Mouse (Mus musculus): ENCODE measurements around the gene Lrrc59.
A peak's percentile ranks its signal among the peaks of the same experiment; 100 is the strongest.

The Lrrc59 gene

DNA sequence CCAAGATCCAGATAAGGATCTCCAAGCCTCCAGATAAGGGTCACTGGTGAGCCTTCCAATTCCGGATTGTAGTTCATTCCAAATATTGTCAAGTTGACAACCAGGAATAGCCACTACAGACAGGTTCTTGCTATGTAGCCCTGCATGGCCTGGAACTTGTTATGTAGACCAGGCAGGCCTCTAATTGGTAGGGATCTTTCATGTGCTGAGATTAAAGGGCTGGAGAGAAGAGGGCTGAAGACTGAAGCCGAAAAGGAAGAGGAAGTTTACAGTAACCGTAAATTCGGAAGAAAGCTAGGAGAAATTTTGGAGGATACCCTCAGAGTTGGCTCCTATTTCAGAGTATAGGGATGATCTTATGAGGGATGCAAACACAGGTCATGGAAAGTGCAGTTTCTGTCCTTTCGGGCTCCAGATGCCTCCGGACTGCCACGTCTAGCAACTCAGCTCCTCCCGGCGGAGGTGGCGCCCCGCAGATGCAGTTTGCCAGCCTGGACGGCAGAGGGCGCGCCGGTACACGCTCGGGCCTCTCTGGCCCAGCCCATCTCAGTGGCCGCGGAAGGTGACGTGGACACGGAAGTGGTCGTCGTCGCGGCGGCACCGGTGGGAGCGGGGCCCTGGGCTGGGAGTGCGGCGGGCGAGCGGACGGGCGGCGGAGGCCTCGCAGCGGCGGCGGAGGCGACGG, at the start of gene Lrrc59:
Gene Lrrc59 (plus strand): TSS at position 569 of the 685 bp plus-strand sequence.
- peak; percentile 96 for DNase-seq (ENCODE audit: low spot score)

DNA sequence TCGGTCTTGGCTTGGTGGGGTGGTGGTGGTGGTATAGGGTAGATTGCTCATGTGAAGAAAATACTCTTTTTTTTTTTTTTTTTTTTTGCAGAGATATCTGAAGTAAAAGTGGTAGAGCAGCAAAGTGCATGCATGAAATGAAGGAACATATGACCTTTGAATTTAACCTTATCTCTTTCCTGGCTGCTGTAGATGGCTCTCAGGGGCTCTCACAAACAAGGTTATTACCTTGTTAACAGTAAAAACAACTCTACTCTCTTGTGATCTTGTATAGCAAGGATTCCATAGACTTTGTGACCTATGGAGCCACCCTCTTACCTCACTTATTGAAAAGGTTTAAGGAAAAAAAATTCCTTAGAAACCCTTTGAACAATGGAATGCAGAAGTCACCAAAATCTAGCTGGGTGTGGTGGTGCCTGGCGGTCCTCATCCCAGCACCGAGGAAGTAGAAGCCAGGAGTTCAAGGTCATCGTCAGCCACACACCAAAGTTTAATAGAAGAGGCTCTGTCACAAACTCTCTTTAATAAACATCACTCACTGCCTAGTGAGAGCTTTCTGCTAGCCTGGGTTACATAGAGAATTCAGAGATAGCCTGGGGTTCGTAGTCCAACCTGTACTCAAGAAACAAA, 49.3 kb upstream of the Lrrc59 start:
- DNase-seq (ENCODE audit: low spot score): no peak

DNA sequence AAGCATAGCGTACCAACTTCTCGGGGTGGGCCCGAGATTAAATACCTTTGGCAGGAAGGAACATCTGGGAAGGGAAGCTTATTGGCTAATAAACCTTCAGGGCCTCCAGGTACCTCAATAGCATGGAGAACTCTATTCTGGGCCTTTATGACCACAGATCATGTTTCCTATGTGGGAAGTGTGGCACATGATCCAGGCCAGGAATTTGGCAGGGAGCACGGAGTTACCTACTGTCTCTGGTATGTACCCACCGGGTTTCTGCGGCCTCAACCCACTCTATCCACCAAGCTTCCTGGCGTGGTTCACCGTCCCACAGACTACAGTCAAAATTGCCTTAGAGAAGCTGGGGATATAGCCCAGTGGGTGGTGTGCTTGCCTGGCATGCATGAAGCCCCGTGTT, 44.5 kb upstream of the Lrrc59 start:
- DNase-seq (ENCODE audit: low spot score): no peak

GRCm38 (mm10) chr11:94587511-94587910, 42.1 kb upstream of the Lrrc59 start:
- no peak for DNase-seq (ENCODE audit: low spot score)

DNA sequence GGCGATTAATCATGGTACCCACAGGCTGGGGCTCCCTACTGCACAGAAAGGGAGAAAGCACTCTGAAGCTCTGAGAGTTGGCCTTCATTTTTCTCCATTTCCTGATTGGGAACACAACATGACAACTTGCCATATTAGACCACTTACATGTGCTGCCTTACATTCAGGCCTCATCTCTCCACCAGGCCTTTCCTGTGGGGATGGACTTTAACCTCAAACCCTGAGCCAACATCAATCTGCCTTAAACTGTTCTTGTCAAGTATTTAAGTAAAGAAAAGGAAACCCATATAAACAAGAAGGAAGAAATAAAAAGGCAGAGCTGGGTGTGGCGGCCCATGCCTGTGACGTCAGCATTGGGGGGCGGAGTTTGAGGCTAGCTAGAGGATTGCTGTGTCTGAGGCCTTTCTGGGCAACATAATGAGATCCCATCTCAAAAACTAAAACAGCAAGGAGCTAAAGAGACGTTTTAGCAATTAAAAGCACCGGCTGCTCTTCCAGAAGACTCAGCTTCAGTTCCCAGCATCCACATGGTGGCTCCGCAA, 33.2 kb upstream of the Lrrc59 start:
- peak; percentile 65 for DNase-seq (ENCODE audit: low spot score)

DNA sequence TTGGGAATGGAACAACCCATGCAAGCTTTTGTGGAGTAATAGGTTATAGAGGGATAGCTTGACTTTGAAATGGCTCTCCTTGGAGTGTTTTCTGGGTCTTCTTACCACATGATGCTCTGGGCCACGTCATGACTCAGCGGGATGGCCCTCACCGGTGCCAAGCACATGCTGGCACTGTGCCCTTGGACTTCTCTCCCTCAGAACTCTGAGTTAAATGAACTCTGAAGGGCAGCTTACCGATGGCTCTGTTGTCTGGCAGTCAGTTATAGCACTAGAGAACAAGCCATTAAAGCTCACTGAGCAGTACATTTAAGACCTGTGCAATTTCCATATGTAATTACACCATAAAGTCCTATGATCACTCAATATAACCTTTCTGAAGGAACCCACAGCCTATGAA, 32.2 kb upstream of the Lrrc59 start:
- DNase-seq (ENCODE audit: low spot score): peak; percentile 60

GRCm38 (mm10) chr11:94598437-94599120, 31.0 kb upstream of the Lrrc59 start:
- peak; percentile 49 for DNase-seq (ENCODE audit: low spot score)

DNA sequence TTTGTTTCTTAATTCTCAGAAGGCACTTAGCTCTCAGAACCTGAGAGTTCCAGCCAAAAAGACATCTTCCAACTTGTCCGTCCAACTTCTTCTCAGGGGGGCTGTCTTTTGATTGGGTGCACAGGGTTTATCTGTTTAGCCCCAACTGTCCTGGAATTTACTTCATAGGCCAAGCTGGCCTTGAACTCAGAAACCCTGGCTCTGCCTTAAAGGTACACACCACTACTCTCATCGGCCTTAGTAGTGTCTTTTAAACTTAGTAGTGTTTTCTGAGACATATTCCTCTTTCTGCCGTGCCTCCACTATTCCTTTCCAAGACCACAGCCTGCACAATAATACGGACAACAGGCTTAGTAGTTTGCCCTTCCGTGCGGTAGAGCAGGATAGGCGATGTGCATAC, 29.1 kb upstream of the Lrrc59 start:
- DNase-seq (ENCODE audit: low spot score): no peak

DNA sequence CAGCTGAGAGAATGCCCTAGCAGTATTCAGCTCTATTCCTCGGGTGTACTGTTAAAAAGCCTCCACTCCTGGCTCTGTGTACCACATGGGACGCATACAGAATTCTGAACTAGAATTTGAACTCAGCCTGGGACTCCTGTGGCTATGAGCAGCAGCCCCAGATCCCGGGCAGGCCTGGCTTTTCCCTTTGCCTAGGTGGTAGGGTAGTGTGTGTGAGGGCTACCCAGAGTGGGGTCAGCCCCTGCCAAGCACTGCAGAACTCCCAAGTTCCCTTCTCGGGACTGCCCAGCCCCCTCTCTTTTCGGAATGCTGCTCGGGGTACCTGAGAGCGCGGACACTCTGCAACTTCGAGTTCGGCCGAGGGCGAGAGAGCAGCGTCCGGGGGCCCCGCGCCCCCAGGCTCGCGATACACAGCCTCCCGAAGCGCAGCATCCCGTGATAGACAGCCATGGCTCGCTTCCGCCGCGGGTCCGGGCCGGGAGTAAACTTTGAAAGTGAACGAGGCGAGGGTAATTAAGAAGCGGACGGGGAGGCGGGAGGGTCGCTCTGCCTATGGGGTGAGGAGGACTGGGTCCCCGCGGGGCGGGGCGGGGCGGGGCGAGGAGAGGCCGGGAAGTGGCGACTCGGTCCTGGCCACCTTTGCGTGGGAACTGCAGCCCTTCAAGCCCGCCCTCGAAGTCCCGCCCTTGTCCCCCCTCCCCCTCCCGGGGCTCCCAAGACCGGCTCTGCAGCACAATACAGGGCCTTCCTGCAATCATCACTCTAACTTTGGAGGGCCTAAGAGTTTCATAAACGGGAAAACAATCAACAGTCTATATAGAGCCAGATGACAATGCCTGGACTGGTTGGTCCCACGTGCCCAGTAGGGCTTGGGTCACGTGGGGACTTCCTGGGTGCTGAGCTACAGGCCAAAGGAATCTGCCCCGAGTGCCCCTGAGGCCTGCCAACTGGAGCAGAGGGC, 28.0 kb upstream of the Lrrc59 start, which contains the start of gene Acsf2:
Gene Acsf2 (minus strand): TSS at position 551 of the 961 bp plus-strand sequence.
- peak; percentile 91 for DNase-seq (ENCODE audit: low spot score)

DNA sequence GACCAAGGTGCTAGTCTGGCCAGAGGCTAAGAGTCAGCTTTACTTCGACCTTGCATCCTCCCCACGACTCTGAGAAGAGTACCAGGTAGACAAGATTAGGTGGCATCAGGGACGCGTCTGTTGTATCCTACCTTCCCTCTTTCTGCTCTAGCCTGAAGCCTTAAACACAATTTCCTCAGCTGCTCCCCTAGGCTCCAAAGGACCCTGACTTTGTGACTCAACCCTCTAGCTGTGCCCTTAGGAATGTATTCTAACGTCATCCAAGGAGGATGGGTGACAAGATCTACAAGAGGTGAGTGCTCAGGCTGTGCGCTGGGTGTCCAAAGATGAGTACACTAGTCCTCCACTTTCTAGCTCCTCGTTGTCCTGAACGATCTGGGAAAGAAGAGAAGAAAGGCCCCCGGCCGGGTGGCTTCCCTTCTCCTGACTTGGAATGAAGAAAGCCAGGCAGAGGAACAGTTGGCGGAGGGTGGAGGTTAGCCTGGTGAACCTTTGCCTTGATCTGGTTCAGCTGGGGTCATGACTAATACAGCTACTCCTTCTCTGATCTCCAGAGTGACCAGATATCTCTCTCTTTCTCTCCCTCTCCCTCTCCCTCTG, 27.1 kb upstream of the Lrrc59 start:
- no peak for DNase-seq (ENCODE audit: low spot score)

GRCm38 (mm10) chr11:94610744-94611740, 18.5 kb upstream of the Lrrc59 start:
- no peak for DNase-seq (ENCODE audit: low spot score)

GRCm38 (mm10) chr11:94614603-94615002, 15.0 kb upstream of the Lrrc59 start:
- no peak for DNase-seq (ENCODE audit: low spot score)

- no peak for DNase-seq (ENCODE audit: low spot score)
These were observed 14.1 kb upstream of the Lrrc59 start for GRCm38 (mm10) chr11:94615494-94615893.

DNA sequence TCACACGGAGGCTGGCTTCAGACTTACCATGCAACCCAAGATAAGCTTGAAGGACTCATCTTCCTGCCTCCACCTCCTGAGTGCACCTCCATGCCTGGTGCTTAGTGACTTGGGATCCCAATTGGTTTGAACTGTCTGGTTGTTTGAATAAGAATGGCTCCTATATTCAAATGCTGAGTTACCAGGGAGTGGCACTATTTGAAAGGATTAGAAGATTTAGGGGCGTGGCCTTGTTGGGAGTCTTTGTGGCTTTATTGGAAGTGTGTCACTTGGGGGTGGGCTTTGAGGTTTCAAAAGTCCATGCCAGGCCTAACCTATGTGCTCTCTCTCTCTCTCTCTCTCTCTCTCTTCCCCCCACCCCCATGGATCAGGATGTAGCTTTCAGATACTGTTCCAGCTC, 11.9 kb upstream of the Lrrc59 start:
- DNase-seq (ENCODE audit: low spot score): no peak

- DNase-seq (ENCODE audit: low spot score): no peak
These were observed 8.7 kb upstream of the Lrrc59 start for GRCm38 (mm10) chr11:94620766-94621457.

DNA sequence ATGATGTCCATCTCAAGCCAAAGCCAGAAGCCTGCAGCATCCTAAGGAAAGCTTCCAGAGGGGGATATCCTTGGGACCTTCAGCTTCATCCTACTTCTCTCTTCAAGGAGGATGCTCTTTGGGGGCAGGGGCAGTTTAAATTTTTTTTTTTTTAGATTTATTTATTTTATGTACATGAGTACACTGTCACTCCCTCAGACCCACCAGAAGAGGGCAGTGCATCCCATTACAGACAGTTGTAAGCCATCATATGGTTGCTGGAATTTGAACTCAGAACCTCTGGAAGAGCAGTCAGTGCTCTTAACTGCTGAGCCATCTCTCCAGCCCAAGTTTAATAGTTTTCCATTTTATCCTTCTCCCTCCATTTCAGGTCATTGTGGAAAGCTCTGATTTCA, 8.1 kb upstream of the Lrrc59 start:
- DNase-seq (ENCODE audit: low spot score): no peak

DNA sequence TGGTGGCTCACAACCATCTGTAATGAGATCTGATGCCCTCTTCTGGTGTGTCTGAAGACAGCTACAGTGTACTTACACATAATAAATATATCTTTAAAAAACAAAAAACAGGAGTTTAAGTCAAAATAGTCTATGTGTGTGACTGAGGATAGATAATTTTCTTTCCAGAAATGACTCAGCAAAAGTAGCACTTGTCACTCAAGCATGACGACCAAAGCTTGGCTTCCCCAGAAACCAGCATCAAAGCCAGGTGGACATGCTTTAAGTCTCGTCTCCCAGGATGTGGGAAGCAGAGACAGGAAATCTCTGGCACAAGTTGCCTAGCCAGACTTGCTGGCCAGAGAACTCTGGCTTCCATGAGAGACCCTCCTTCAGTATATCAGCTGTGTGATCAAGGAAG, 7.4 kb upstream of the Lrrc59 start:
- DNase-seq (ENCODE audit: low spot score): no peak

DNA sequence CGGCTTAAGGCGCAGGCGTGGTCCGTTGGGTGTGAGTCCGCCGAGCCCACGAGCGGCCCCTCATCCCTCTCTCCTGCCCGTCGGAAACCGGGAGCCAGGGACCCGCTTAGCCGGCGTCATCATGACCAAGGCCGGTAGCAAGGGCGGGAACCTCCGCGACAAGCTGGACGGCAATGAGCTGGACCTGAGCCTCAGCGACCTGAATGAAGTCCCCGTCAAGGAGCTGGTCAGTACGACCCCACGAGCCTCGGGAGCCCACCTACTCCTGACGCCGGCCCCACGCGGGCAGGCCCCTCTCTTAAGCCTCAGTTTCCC, 274 bp downstream of the Lrrc59 start:
- no peak for DNase-seq (ENCODE audit: low spot score)

- peak; percentile 60 for DNase-seq (ENCODE audit: low spot score)
These were observed 838 bp downstream of the Lrrc59 start for GRCm38 (mm10) chr11:94630199-94631011.
